Comparison of ENCODE assay signal across 8 mouse cellular contexts in genomic region chr10:71479700-71480325, GRCm38 (mm10).
DNase-seq lines count a peak whose midpoint lies in the region; ATAC-seq and TF ChIP-seq lines count a peak whose summit lies in the region.

No protein-coding gene starts in this region.

- no peak overlapping the region for H3K9ac ChIP-seq in neural tube, embryonic 14.5 days (replicated peaks; ENCODE audit: low read depth, low read length)

- no peak for TF ChIP-seq POLR2A in thymus, adult 2 months (IDR thresholded peaks at IDR 0.05; ENCODE audit: control insufficient read depth, extremely low read depth, insufficient read depth, low read length, poor library complexity)
- TF ChIP-seq POLR2A in cerebellum, adult 2 months (IDR thresholded peaks at IDR 0.05; ENCODE audit: borderline replicate concordance, insufficient read depth, low read length) = no peak

- no peaks in the 10 kb centered on the region for H3K36me3 ChIP-seq in thymus, adult 2 months (ENCODE audit: control insufficient read depth, insufficient read depth, low read length)
- no peaks in the 10 kb centered on the region for H3K36me3 ChIP-seq in neural tube, embryonic 14.5 days (ENCODE audit: control insufficient read depth, insufficient read depth, low read length)

- H3K4me2 ChIP-seq in neural tube, embryonic 14.5 days (ENCODE audit: low read depth, low read length) = no peak overlapping the region

- intact Hi-C loops in left cerebral cortex, postnatal 36 days (cut with DNase I) = loop anchor here (5.0 to 10.0 kb wide), 2 partner anchors 915 to 1617 kb away; partner anchors contain the start of gene Pcdh15

- H3K27ac ChIP-seq in thymus, adult 2 months (ENCODE audit: control insufficient read depth, insufficient read depth, low read length) = no peak overlapping the region
- no peak overlapping the region for H3K27ac ChIP-seq in cerebellum, adult 2 months (ENCODE audit: insufficient read depth, low read length)
- no peak overlapping the region for H3K27ac ChIP-seq in neural tube, embryonic 14.5 days (ENCODE audit: low read depth, low read length)

- 18% methylated on average over 8 of the region's 8 CpGs for WGBS in thymus, adult 2 months
- 8% methylated on average over 8 of the region's 8 CpGs for WGBS in cerebellum, adult 2 months
- WGBS in neural tube, embryonic 14.5 days = 10% methylated on average over 8 of the region's 8 CpGs

- no peak overlapping the region for H3K4me3 ChIP-seq in thymus, adult 2 months (ENCODE audit: control insufficient read depth, insufficient read depth, low read length)
- H3K4me3 ChIP-seq in cerebellum, adult 2 months (replicated peaks; ENCODE audit: insufficient read depth, low read depth, low read length) = no peak overlapping the region
- H3K4me3 ChIP-seq in neural tube, embryonic 14.5 days (ENCODE audit: low read depth, low read length) = no peak overlapping the region

- peak; percentile 22 for DNase-seq in thymus, adult 2 months
- no peak for DNase-seq in thymus, adult 18-20 months
- DNase-seq in cerebellum, adult 2 months = peak; percentile 58 to 75
- DNase-seq in kidney, adult 18-20 months = peak; percentile 68
- peak; percentile 66 to 74 for DNase-seq in left cerebral cortex, postnatal 36 days (ENCODE audit: low spot score in 2 of 2)
- peak; percentile 60 for DNase-seq in urinary bladder, postnatal 25 days (ENCODE audit: low spot score)

- peak; percentile 94 for ATAC-seq in frontal cortex, adult (ENCODE audit: low TSS enrichment)
- ATAC-seq in neural tube, embryonic 14.5 days (ENCODE audit: low read depth) = peak; percentile 45; the same call in 1 of the 2 replicates

- H3K4me1 ChIP-seq in thymus, adult 2 months (replicated peaks; ENCODE audit: control insufficient read depth, insufficient read depth, low read length) = no peaks in the 10 kb centered on the region
- peaks cover 10% of the 10 kb centered on the region for H3K4me1 ChIP-seq in cerebellum, adult 2 months (ENCODE audit: control insufficient read depth, insufficient read depth, low read length)
- H3K4me1 ChIP-seq in neural tube, embryonic 14.5 days (ENCODE audit: control insufficient read depth, insufficient read depth, low read length) = no peaks in the 10 kb centered on the region

- 0 out of 2 replicates have a peak, but pooled peaks have one; percentile 14 for TF ChIP-seq CTCF in thymus, adult 2 months (IDR thresholded peaks at IDR 0.05; ENCODE audit: borderline replicate concordance, control insufficient read depth, extremely low read depth, insufficient read depth, low read length, poor library complexity)
- TF ChIP-seq CTCF in cerebellum, adult 2 months (IDR thresholded peaks at IDR 0.05; ENCODE audit: borderline replicate concordance, insufficient read depth, low read depth, low read length) = peak; percentile 98

- H3K9me3 ChIP-seq in neural tube, embryonic 14.5 days (ENCODE audit: control insufficient read depth, low read length) = no peaks in the 10 kb centered on the region

- no peaks in the 10 kb centered on the region for H3K27me3 ChIP-seq in thymus, adult 2 months (ENCODE audit: control insufficient read depth, insufficient read depth, low read length)
- no peaks in the 10 kb centered on the region for H3K27me3 ChIP-seq in cerebellum, adult 2 months (ENCODE audit: control insufficient read depth, insufficient read depth, low read length)
- H3K27me3 ChIP-seq in neural tube, embryonic 14.5 days (ENCODE audit: control insufficient read depth, insufficient read depth, low read length) = no peaks in the 10 kb centered on the region

Comparison
In these comparisons a context has a peak if more than half of its experiments do, and no peak if none do; other contexts are left out.
1. DNase-seq: peak in thymus, adult 2 months (single experiment), cerebellum, adult 2 months (2 of 2), kidney, adult 18-20 months (single experiment), left cerebral cortex, postnatal 36 days (2 of 2) and urinary bladder, postnatal 25 days (single experiment); none in thymus, adult 18-20 months (0 of 2).